Mouse (Mus musculus): ENCODE measurements around the gene Vmn2r13.
"Not testable (repeated sequence)": the region's sequence is repeated elsewhere in the genome, so short reads cannot be mapped to it uniquely, and the experiment has no call there.

Vmn2r13 gene

DNA sequence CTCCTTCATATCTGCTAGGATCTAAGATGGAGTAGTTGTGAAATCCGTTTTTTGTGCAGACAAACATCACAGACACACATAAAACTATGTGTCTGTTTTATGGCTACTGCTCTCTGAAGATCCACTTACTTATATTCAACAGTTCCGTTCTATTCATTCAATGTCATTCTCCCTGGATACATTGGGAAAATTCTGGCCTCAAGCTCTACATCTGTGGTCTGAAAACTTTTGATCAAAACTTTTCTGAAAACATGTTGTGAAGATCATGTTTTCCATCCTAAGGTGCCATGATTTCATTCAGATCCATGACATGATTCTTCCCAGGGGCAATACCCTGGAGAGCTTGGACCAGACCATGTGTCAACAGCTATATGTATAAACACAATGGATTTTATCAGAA, at the start of gene Vmn2r13:
TSS of gene Vmn2r13 (minus strand) at position 101 of the 400 bp plus-strand sequence.
- DNase-seq: not testable (repeated sequence)

DNA sequence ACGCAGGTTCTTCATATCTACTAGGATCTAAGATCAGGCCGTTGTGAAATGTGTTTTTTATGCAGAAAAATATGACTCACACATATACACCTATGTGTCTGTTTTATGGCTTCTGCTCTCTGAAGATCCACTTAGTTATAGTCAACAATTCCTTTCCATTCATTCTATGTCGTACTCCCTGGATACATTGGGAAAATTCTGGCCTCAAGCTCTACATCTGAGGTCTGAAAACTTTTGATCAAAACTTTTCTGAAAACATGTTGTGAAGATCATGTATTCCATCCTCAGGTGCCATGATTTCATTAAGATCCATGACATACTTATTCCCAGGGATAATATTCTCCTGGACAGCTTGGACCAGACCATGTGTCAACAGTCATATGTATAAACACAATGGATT, 32.6 kb upstream of the Vmn2r13 start, which contains the start of gene Vmn2r14:
TSS of gene Vmn2r14 (minus strand) at position 101 of the 400 bp plus-strand sequence.
- DNase-seq: no peak

DNA sequence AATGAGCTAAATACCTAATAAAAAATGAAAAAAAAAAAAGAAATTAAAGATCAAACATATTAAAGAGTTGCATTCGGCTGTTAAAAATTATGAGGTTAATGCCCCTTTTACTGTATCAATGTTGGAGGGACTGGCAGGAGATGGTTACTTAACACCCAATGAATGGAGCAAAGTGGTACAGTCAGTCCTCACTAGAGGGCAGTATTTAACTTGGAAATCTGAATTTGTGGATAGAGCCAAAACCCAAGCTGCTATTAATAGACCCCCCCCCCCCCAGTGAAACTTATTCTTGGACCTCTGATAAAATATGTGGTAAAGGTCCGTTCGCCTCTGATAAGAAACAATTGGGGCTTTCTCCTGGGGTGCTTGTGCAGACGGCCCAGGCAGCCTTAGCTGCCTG, 25.1 kb downstream of the Vmn2r13 start:
- DNase-seq: not testable (repeated sequence)

DNA sequence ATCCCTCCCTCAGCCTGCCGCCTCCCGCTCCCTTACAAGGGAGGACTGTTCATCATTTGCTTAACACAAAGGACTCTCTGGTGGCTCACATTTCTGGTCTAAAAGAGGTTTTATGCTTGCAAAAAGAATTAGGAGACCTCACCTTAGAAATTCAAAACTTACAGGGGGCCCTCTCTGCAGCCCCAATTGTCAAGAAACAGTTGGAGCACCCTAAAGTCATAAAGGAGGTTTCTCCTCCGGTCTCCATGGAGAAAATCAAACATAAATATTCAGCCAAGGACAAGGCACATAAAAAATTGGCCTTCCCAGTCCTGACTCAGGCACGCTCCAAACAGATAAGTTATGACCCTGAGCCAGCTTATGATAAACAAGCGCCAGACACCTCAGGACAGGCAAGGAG, 31.9 kb downstream of the Vmn2r13 start:
- DNase-seq: no peak

GRCm38 (mm10) chr5:109159576-109159975, 32.4 kb downstream of the Vmn2r13 start:
- DNase-seq: not testable (repeated sequence)

DNA sequence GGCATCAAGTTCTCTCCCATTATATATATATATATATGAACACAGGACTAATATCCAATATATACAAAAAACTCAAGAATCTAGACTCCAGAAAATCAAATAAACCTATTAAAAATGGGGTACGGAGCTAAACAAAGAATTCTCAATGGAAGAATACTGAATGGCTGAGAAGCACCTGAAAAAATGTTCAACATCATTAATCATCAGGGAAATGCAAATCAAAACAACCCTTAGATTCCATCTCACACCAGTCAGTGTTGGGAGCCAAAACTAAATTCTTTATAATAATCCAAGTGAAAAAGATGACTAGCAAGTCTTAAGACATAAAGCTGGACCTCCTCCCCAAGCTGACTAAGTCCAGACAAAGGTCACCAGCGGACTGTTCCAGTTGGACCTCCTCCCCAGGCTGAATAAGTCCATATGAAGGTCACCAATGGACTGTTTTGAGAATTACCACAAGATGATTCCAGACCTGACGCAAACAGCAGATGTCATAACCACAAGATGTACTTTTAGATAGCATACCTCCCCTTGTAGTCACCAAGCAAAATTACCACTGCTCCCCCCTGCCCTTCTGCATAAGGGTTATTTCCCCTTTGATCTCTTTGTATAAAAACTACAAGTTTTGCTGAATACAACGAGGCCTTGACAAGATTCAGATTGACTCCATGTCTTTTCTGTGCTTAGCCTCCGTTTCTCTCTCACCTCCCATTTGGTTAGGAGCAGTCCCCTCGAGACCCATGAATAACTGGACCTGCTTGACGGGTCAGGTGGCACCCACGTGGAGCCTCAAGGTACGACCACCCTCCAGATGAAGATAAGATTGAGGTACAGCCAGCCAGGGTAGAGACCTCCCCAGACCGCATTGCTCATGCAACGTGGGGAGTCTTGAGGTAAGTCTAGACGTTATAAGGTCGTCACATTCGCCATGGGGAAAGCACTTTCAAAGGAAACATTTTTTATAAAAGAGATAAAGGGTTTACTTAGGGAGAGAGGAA, 33.2 kb downstream of the Vmn2r13 start:
- not testable (repeated sequence) for DNase-seq

GRCm38 (mm10) chr5:109139546-109139945, 52.5 kb downstream of the Vmn2r13 start:
- DNase-seq: no peak

GRCm38 (mm10) chr5:109136731-109137130, 55.3 kb downstream of the Vmn2r13 start:
- DNase-seq: no peak

Measured in cerebellum, adult 9-11 months (tissue).